Mouse (Mus musculus) erythroid progenitor cell, adult 5-6 weeks (primary cell): ENCODE data around the gene Ttc12. TPM values are rescaled to one million over a fixed set of nuclear protein-coding genes. Genes with fewer than 3 reads are reported as not detected.
A peak's percentile ranks its signal among the peaks of the same experiment; 100 is the strongest.

ENCODE experiments used
- ATAC-seq: replicated peaks from 2 replicates; pipeline ENCODE4 v1.8.0; 2016; ENCODE audit warnings: moderate number of reproducible peaks, mild to moderate bottlenecking, moderate TSS enrichment, inconsistent platforms; ENCODE audit not compliant: poor library complexity, low FRiP score, severe bottlenecking
- total RNA-seq, 2 experiments: library from RNA; stranded (forward) in 1 of 2; stranded (reverse) in 1 of 2; fragments of 150-400 nt in 1 of 2; fragments of 186-747, 209-891 nt in 1 of 2; gene quantifications; 2 replicates each; pipeline versions ENCODE4 v1.2.3 to v1.2.4; 2015 to 2017; ENCODE audit warnings: low replicate concordance in 2 of 2

Ttc12 gene
- total RNA-seq, 2 experiments from 2014 or later = not detected

- ATAC-seq = no peak
Observed at GRCm38 (mm10) chr9:49493979-49494649, 8.1 kb upstream of the Ttc12 start.

GRCm38 (mm10) chr9:49490609-49491008, 4.6 kb upstream of the Ttc12 start:
- no peak for ATAC-seq

- ATAC-seq = peak; percentile 67; the same call in 1 of the 2 replicates
Observed at GRCm38 (mm10) chr9:49488912-49489895, 3.2 kb upstream of the Ttc12 start.

- no peak for ATAC-seq
Observed at GRCm38 (mm10) chr9:49488258-49488657, 2.2 kb upstream of the Ttc12 start.

GRCm38 (mm10) chr9:49487657-49487943, 1.6 kb upstream of the Ttc12 start:
- no peak for ATAC-seq

GRCm38 (mm10) chr9:49486805-49487656, 1.0 kb upstream of the Ttc12 start:
- ATAC-seq = no peak

GRCm38 (mm10) chr9:49485250-49485891, 654 bp downstream of the Ttc12 start:
- ATAC-seq = no peak

GRCm38 (mm10) chr9:49483316-49483715, 2.7 kb downstream of the Ttc12 start:
- no peak for ATAC-seq

- ATAC-seq = no peak
Observed at GRCm38 (mm10) chr9:49472126-49472525, 13.9 kb downstream of the Ttc12 start.

GRCm38 (mm10) chr9:49470946-49471345, 15.1 kb downstream of the Ttc12 start:
- no peak for ATAC-seq

GRCm38 (mm10) chr9:49470006-49470405, 16.0 kb downstream of the Ttc12 start:
- ATAC-seq = no peak

GRCm38 (mm10) chr9:49456136-49456535, 29.9 kb downstream of the Ttc12 start:
- ATAC-seq = no peak

GRCm38 (mm10) chr9:49452396-49452795, 33.6 kb downstream of the Ttc12 start:
- no peak for ATAC-seq

- no peak for ATAC-seq
Observed at GRCm38 (mm10) chr9:49450491-49450890, 35.5 kb downstream of the Ttc12 start.

GRCm38 (mm10) chr9:49442621-49443020, 43.4 kb downstream of the Ttc12 start:
- ATAC-seq = no peak

- ATAC-seq = no peak
Observed at GRCm38 (mm10) chr9:49427478-49427877, 58.5 kb downstream of the Ttc12 start.

GRCm38 (mm10) chr9:49426921-49427320, 59.1 kb downstream of the Ttc12 start, which contains the start of gene Ankk1:
Gene Ankk1 (minus strand): TSS chr9:49427021.
- no peak for ATAC-seq

GRCm38 (mm10) chr9:49425585-49425984, 60.4 kb downstream of the Ttc12 start:
- ATAC-seq = no peak

- no peak for ATAC-seq
Observed at GRCm38 (mm10) chr9:49423866-49424265, 62.2 kb downstream of the Ttc12 start.

- no peak for ATAC-seq
Observed at GRCm38 (mm10) chr9:49410621-49411020, 75.4 kb downstream of the Ttc12 start.
